Mouse (Mus musculus): ENCODE measurements around the gene Tmem80. TPM values are rescaled to one million over a fixed set of nuclear protein-coding genes. Genes with fewer than 3 reads are reported as not detected.

Gene Tmem80
- polyA plus RNA-seq, 2 experiments = 23.4 to 55.6 TPM

DNA sequence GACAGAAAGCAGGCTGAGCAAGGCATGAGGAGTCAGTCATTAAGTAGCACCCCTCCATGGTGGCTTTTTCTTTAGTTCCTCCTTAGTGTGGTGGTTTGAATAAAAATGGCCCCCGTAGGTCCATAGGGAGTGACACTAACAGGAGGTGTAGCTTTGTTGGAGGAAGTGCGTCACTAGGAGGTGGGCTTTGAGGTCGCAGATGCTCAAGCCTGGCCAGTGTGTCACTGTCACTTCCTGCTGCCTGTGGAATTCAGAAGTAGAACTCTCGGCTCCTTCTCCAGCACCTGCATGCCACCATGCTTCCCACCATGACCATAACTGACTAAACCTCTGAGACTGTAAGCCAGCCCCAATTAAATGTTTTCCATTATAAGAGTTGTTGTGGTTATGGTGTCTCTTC, 39.8 kb downstream of the Tmem80 start:
- Histone ChIP-seq H3K4me1 (ENCODE audit: control insufficient read depth, insufficient read depth, low read length) (no peaks in the 10 kb centered on the region), H3K27me3 (ENCODE audit: control insufficient read depth, insufficient read depth, low read length) (no peaks in the 10 kb centered on the region), H3K9ac (ENCODE audit: low read depth, low read length, severe bottlenecking) (no peak overlapping the region), H3K4me3 (replicated peaks; ENCODE audit: low read length) (no peak overlapping the region), H3K4me2 (replicated peaks; ENCODE audit: low read depth, low read length, severe bottlenecking) (no peak overlapping the region), H3K27ac (replicated peaks; ENCODE audit: low read depth, low read length) (no peak overlapping the region), H3K36me3 (ENCODE audit: control insufficient read depth, insufficient read depth, low read length) (no peaks in the 10 kb centered on the region), H3K9me3 (ENCODE audit: control insufficient read depth, low read length) (no peaks in the 10 kb centered on the region)
- 84% methylated on average over 4 of the region's 4 CpGs for WGBS
- DNase-seq (ENCODE audit: low spot score) = no peak
- no peak for ATAC-seq (ENCODE audit: low FRiP score, low read depth)
- TF ChIP-seq POLR2A (IDR thresholded peaks at IDR 0.05; ENCODE audit: borderline replicate concordance, extremely low read depth, insufficient read depth, insufficient read length) = no peak

DNA sequence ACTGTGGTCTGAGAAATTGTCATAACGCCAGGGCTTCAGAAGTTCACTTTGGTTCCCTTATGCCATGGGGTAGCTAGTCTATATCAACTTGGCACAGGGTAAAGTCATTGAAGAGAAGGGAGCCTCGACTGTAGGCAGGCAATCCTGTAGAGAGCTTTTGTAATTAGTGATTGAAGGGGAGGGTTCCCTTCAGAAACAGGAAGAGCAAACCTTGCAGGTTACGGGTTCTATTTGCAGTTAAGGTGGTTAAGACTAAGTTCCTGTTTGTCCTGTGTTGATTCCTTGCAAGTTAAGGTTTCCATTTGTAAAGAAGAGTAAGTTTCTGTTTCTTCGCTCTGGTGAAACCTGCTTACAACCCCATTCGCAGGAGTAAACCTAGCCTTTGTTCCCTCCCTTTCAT, 42.4 kb downstream of the Tmem80 start:
- no peak for TF ChIP-seq POLR2A (IDR thresholded peaks at IDR 0.05; ENCODE audit: borderline replicate concordance, extremely low read depth, insufficient read depth, insufficient read length)
- Histone ChIP-seq H3K4me2 (replicated peaks; ENCODE audit: low read depth, low read length, severe bottlenecking) (no peak overlapping the region), H3K27ac (replicated peaks; ENCODE audit: low read depth, low read length) (no peak overlapping the region), H3K9me3 (ENCODE audit: control insufficient read depth, low read length) (no peaks in the 10 kb centered on the region), H3K9ac (ENCODE audit: low read depth, low read length, severe bottlenecking) (no peak overlapping the region), H3K27me3 (ENCODE audit: control insufficient read depth, insufficient read depth, low read length) (no peaks in the 10 kb centered on the region), H3K36me3 (ENCODE audit: control insufficient read depth, insufficient read depth, low read length) (no peaks in the 10 kb centered on the region), H3K4me3 (replicated peaks; ENCODE audit: low read length) (no peak overlapping the region), H3K4me1 (ENCODE audit: control insufficient read depth, insufficient read depth, low read length) (no peaks in the 10 kb centered on the region)
- DNase-seq (ENCODE audit: low spot score) (no peak), ATAC-seq (ENCODE audit: low FRiP score, low read depth) (no peak)
- WGBS = 68% methylated on average over 5 of the region's 5 CpGs

DNA sequence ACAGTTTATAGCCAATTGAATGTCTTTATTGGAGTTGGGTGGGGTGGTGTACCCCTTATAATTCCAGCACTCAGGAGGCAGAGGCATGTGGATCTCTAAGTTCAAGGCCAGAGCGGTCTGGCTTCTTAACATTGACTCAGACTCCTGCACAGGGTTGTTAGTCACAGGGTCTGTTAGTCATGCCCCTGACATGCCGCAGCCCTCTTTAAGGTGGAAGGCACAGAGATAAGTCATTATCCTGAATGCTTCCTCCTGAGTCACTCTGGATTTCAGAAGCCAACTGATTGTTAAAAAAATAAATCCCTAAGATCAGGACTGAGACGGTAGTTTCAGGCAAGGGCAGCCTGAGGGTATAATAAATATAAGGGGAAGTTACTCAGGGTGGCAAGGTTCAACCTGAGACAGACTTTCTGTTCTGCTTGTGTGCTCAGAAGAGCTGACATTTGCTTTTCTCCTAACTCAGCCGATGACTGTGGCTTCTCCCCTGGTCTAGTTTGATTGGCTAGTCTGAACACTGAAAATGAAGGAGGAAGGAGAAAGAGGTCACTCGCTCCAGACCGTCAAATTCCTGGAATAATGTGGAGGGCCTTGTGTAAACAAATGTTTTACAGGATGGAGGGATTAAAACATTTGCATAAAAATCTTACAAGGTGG, 44.5 kb downstream of the Tmem80 start:
- Histone ChIP-seq H3K27me3 (ENCODE audit: control insufficient read depth, insufficient read depth, low read length) (no peaks in the 10 kb centered on the region), H3K4me3 (replicated peaks; ENCODE audit: low read length) (no peak overlapping the region), H3K36me3 (ENCODE audit: control insufficient read depth, insufficient read depth, low read length) (no peaks in the 10 kb centered on the region), H3K27ac (replicated peaks; ENCODE audit: low read depth, low read length) (no peak overlapping the region), H3K4me1 (ENCODE audit: control insufficient read depth, insufficient read depth, low read length) (no peaks in the 10 kb centered on the region), H3K9me3 (ENCODE audit: control insufficient read depth, low read length) (no peaks in the 10 kb centered on the region), H3K9ac (ENCODE audit: low read depth, low read length, severe bottlenecking) (no peak overlapping the region), H3K4me2 (replicated peaks; ENCODE audit: low read depth, low read length, severe bottlenecking) (no peak overlapping the region)
- ATAC-seq (ENCODE audit: low FRiP score, low read depth) = no peak
- 51% methylated on average over 6 of the region's 6 CpGs for WGBS
- TF ChIP-seq POLR2A (IDR thresholded peaks at IDR 0.05; ENCODE audit: borderline replicate concordance, extremely low read depth, insufficient read depth, insufficient read length) = no peak
- DNase-seq (ENCODE audit: low spot score) = no peak

DNA sequence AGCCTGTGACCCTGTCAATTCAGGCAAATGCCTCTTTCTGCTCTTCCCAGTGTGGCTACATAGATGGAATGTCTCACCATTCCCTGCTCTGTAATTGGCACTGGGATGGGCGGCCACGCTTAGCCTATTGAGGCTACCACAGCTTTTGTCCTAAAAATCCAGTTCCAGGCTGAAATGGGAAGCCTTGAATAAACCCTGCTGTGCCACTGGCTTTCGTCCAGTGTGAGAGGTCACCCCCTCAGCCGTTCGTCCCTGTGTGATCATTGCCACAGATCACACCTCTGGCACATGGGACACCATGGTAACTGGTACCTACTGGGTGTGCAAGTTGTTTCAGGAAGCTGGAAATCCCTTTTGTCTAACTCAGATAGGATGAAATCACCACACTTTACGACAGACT, 46.1 kb downstream of the Tmem80 start:
- Histone ChIP-seq H3K9me3 (ENCODE audit: control insufficient read depth, low read length) (no peaks in the 10 kb centered on the region), H3K27ac (replicated peaks; ENCODE audit: low read depth, low read length) (no peak overlapping the region), H3K9ac (ENCODE audit: low read depth, low read length, severe bottlenecking) (no peak overlapping the region), H3K4me1 (ENCODE audit: control insufficient read depth, insufficient read depth, low read length) (no peaks in the 10 kb centered on the region), H3K27me3 (ENCODE audit: control insufficient read depth, insufficient read depth, low read length) (no peaks in the 10 kb centered on the region), H3K36me3 (ENCODE audit: control insufficient read depth, insufficient read depth, low read length) (no peaks in the 10 kb centered on the region), H3K4me2 (replicated peaks; ENCODE audit: low read depth, low read length, severe bottlenecking) (no peak overlapping the region), H3K4me3 (replicated peaks; ENCODE audit: low read length) (no peak overlapping the region)
- no peak for ATAC-seq (ENCODE audit: low FRiP score, low read depth)
- no peak for DNase-seq (ENCODE audit: low spot score)
- TF ChIP-seq POLR2A (IDR thresholded peaks at IDR 0.05; ENCODE audit: borderline replicate concordance, extremely low read depth, insufficient read depth, insufficient read length) = no peak
- WGBS = 68% methylated on average over 6 of the region's 6 CpGs

DNA sequence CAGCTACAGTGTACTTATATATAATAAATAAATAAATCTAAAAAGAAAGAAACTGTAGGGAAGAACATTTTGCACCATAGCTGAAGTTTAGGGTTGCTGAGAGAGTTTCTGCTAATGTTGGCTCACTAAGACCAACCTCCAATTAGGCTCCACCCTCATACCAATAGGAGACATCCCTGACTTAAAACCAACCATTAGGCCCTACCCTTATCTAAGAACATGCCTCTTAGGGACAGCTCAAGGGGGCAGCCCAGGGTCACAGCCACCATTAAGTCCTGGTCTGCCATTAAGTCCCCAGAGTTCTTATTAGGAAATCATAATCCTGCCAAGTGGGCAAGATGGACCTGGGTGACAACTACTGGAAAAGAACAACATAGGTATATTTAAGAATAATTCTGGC, 46.9 kb downstream of the Tmem80 start:
- H3K4me1 ChIP-seq (ENCODE audit: control insufficient read depth, insufficient read depth, low read length) = no peaks in the 10 kb centered on the region
- DNase-seq (ENCODE audit: low spot score) (no peak), ATAC-seq (ENCODE audit: low FRiP score, low read depth) (no peak)
- H3K27me3 ChIP-seq (ENCODE audit: control insufficient read depth, insufficient read depth, low read length) = no peaks in the 10 kb centered on the region
- no peak for TF ChIP-seq POLR2A (IDR thresholded peaks at IDR 0.05; ENCODE audit: borderline replicate concordance, extremely low read depth, insufficient read depth, insufficient read length)
- no peak overlapping the region for H3K4me2 ChIP-seq (replicated peaks; ENCODE audit: low read depth, low read length, severe bottlenecking)
- H3K36me3 ChIP-seq (ENCODE audit: control insufficient read depth, insufficient read depth, low read length) = no peaks in the 10 kb centered on the region
- H3K9ac ChIP-seq (ENCODE audit: low read depth, low read length, severe bottlenecking) = no peak overlapping the region
- no peaks in the 10 kb centered on the region for H3K9me3 ChIP-seq (ENCODE audit: control insufficient read depth, low read length)
- no peak overlapping the region for H3K4me3 ChIP-seq (replicated peaks; ENCODE audit: low read length)
- no peak overlapping the region for H3K27ac ChIP-seq (replicated peaks; ENCODE audit: low read depth, low read length)

DNA sequence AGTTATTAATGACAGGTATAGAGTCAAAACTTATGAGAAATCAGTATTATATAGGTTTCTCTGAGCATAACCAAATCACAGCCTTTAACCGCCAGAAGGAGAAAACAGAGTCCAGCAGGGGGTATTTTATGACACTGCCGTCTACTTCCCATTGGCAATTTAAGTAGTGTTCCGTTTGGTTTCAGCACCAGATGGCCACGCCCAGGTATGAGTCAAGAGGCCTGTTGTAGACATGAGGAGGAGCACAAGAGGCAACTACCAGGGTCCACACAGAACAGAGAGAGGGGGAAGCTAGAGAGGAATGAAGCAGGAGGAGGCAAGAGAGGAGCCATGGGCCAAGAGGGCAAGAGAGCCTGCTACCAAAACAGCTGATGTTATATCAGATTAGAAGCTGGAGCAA, 52.0 kb downstream of the Tmem80 start:
- H3K27ac ChIP-seq (replicated peaks; ENCODE audit: low read depth, low read length) = no peak overlapping the region
- DNase-seq (ENCODE audit: low spot score) = no peak
- ATAC-seq (ENCODE audit: low FRiP score, low read depth) = no peak
- TF ChIP-seq POLR2A (IDR thresholded peaks at IDR 0.05; ENCODE audit: borderline replicate concordance, extremely low read depth, insufficient read depth, insufficient read length) = no peak
- no peaks in the 10 kb centered on the region for H3K36me3 ChIP-seq (ENCODE audit: control insufficient read depth, insufficient read depth, low read length)
- WGBS = 23% methylated on average over 4 of the region's 4 CpGs
- H3K27me3 ChIP-seq (ENCODE audit: control insufficient read depth, insufficient read depth, low read length) = no peaks in the 10 kb centered on the region
- H3K4me3 ChIP-seq (replicated peaks; ENCODE audit: low read length) = no peak overlapping the region
- H3K9me3 ChIP-seq (ENCODE audit: control insufficient read depth, low read length) = no peaks in the 10 kb centered on the region
- H3K9ac ChIP-seq (ENCODE audit: low read depth, low read length, severe bottlenecking) = no peak overlapping the region
- no peaks in the 10 kb centered on the region for H3K4me1 ChIP-seq (ENCODE audit: control insufficient read depth, insufficient read depth, low read length)
- no peak overlapping the region for H3K4me2 ChIP-seq (replicated peaks; ENCODE audit: low read depth, low read length, severe bottlenecking)
